Mouse (Mus musculus) MEL (cell line): ENCODE measurements at regions not wholly inside any gene's neighbourhood (a gene's known extent, or its start where the extent isn't known, plus 50 kb on each side); places are given as distances from the start of the nearest gene placed in this dataset.

Experiments
- CTCF ChIP-seq, 3 experiments: IDR thresholded peaks in 2 of 3; conservative IDR thresholded peaks in 1 of 3; 2 replicates each; pipeline ENCODE4 v1.5.1; 2011 to 2012; ENCODE audit warnings: low read length in 3 of 3, low read depth in 2 of 3, mild to moderate bottlenecking in 2 of 3, improper control_type of control experiment in 1 of 3, inconsistent platforms in 1 of 3, mixed read lengths in 1 of 3, moderate library complexity in 1 of 3; ENCODE audit not compliant: control insufficient read depth in 1 of 3, insufficient read depth in 1 of 3, poor library complexity in 1 of 3, severe bottlenecking in 1 of 3
- E2F4 ChIP-seq: IDR thresholded peaks from 2 replicates; pipeline ENCODE4 v1.6.1; 2011; ENCODE audit warnings: low read depth, low read length, improper control_type of control experiment, borderline replicate concordance
- ELF1 ChIP-seq: IDR thresholded peaks from 2 replicates; pipeline ENCODE4 v1.6.1; 2014; ENCODE audit warnings: low read depth, mild to moderate bottlenecking, inconsistent platforms, low read length, improper control_type of control experiment, moderate library complexity
- EP300 ChIP-seq, 2 experiments: IDR thresholded peaks; 2 replicates each; pipeline ENCODE4 v1.6.1; 2011; ENCODE audit warnings: improper control_type of control experiment in 2 of 2, low read length in 2 of 2, low read depth in 1 of 2, mild to moderate bottlenecking in 1 of 2
- ETS1 ChIP-seq: IDR thresholded peaks from 2 replicates; pipeline ENCODE4 v1.6.1; 2012; ENCODE audit warnings: low read depth, mild to moderate bottlenecking, inconsistent platforms, low read length, improper control_type of control experiment, moderate library complexity
- HCFC1 ChIP-seq: IDR thresholded peaks from 2 replicates; pipeline ENCODE4 v1.6.1; 2012; ENCODE audit warnings: low read depth, mild to moderate bottlenecking, inconsistent platforms, low read length, improper control_type of control experiment, moderate library complexity
- MYB ChIP-seq: IDR thresholded peaks from 2 replicates; pipeline ENCODE4 v1.6.1; 2011; ENCODE audit warnings: mild to moderate bottlenecking, low read depth, low read length, improper control_type of control experiment
- NELFE ChIP-seq: IDR thresholded peaks from 2 replicates; pipeline ENCODE4 v1.6.1; 2011; ENCODE audit warnings: low read depth, low read length, improper control_type of control experiment
- POLR2A ChIP-seq, 2 experiments: IDR thresholded peaks; 2 replicates each; pipeline ENCODE4 v1.6.1; 2011 to 2012; ENCODE audit warnings: low read length in 2 of 2, mild to moderate bottlenecking in 2 of 2, control low read depth in 1 of 2, improper control_type of control experiment in 1 of 2, low read depth in 1 of 2, moderate library complexity in 1 of 2; ENCODE audit not compliant: control insufficient read depth in 1 of 2, insufficient read depth in 1 of 2, poor library complexity in 1 of 2
- RAD21 ChIP-seq: IDR thresholded peaks from 2 replicates; pipeline ENCODE4 v1.6.1; 2011; ENCODE audit warnings: mild to moderate bottlenecking, low read depth, low read length, improper control_type of control experiment
- UBTF ChIP-seq: IDR thresholded peaks from 2 replicates; pipeline ENCODE4 v1.6.1; 2012; ENCODE audit warnings: low read depth, mild to moderate bottlenecking, inconsistent platforms, low read length, improper control_type of control experiment, moderate library complexity, borderline replicate concordance; ENCODE audit not compliant: insufficient read depth
- USF1 ChIP-seq: IDR thresholded peaks from 2 replicates; pipeline ENCODE4 v1.6.1; 2014; ENCODE audit warnings: low read depth, mild to moderate bottlenecking, inconsistent platforms, low read length, improper control_type of control experiment, moderate library complexity
- ZC3H11A ChIP-seq: IDR thresholded peaks from 2 replicates; pipeline ENCODE4 v1.6.1; 2012; ENCODE audit warnings: low read depth, mild to moderate bottlenecking, inconsistent platforms, low read length, improper control_type of control experiment
- ZMIZ1 ChIP-seq: IDR thresholded peaks from 2 replicates; pipeline ENCODE4 v1.6.1; 2012; ENCODE audit warnings: low read depth, mild to moderate bottlenecking, inconsistent platforms, low read length, improper control_type of control experiment, moderate library complexity

DNA sequence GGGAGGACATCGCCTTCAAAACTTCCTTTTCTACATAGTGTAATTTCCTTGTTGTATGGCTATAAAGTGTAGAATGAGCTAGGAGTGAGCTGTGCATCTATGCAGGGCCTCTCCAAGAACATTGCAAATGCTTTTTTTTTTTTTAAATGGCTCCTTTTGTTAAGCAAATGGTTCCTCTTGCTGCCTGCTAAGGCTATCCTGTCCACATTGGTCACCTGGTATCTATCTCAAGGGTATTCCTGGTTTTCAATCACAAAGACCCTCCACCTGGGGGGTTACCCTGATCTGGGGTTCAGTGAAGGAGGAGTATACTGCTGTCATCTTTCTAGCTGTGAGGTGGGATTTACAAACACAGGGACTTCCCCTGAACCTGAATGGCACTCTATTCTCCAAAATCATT lies 112.9 kb upstream of the Sall1 start:
- TF ChIP-seq CTCF (IDR thresholded peaks at IDR 0.05 in 2 of 3, conservative IDR thresholded peaks at IDR 0.05 in 1 of 3; ENCODE audit: control insufficient read depth in 1 of 3, insufficient read depth in 1 of 3, low read depth in 2 of 3, low read length in 3 of 3, poor library complexity in 1 of 3, severe bottlenecking in 1 of 3) (no peak), HCFC1 (no peak), EP300 (IDR thresholded peaks at IDR 0.05; ENCODE audit: low read depth in 1 of 2, low read length in 2 of 2) (no peak), ZMIZ1 (no peak), ZC3H11A (no peak), POLR2A (IDR thresholded peaks at IDR 0.05; ENCODE audit: control insufficient read depth in 1 of 2, insufficient read depth in 1 of 2, low read depth in 1 of 2, low read length in 2 of 2, poor library complexity in 1 of 2) (no peak), RAD21 (no peak), UBTF (no peak), USF1 (no peak), ETS1 (no peak), NELFE (no peak), MYB (no peak), E2F4 (no peak), ELF1 (no peak)
